In the genomic region with DNA sequence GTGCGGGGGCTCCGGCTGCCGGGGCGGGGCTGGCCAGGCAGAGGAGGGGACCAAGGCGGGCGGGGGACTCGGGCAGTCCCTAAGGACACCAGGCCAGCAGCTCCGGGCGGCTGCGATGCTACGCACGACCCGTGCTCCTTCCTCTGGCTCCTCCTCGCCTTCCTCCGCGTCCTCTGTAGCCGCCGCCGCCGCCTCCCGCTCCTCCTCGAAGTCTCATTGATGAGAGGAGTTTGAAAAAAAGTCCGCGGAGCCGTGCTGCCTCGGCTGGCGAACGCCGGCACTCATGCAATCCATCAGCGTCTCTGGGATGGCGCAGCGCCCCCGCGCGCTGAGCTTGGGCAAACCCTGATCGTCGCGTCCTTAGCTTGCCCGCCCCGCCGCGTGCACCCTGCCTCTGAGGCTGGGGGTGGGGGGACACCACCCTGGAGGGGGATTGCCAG, we compare ENCODE assay signal across 8 mouse cellular contexts. TPM values are rescaled to one million over a fixed set of nuclear protein-coding genes. Genes with fewer than 3 reads are reported as not detected.
A peak's percentile ranks its signal among the peaks of the same experiment; 100 is the strongest.
DNase-seq lines count a peak whose midpoint lies in the region; ATAC-seq and TF ChIP-seq lines count a peak whose summit lies in the region.

Gene Gli2, minus strand, starts transcription at position 218 of the 440 bp plus-strand sequence.

- ATAC-seq in liver, postnatal 0 days, result peak; percentile 72

- peak within 1 kb of the TSS; percentile 42 for H3K4me3 ChIP-seq in cerebellum, adult 2 months (replicated peaks; ENCODE audit: insufficient read depth, low read depth, low read length)
- peak within 1 kb of the TSS; percentile 57 for H3K4me3 ChIP-seq in layer of hippocampus, adult 2 months
- peak within 1 kb of the TSS; percentile 46 for H3K4me3 ChIP-seq in liver, postnatal 0 days (ENCODE audit: low read depth, low read length)
- peak within 1 kb of the TSS; percentile 47 for H3K4me3 ChIP-seq in olfactory bulb, adult 2 months (ENCODE audit: insufficient read depth, low read depth, low read length)

- peak within 1 kb of the TSS; percentile 34; the same call in 1 of the 2 replicates for H3K9ac ChIP-seq in liver, postnatal 0 days (replicated peaks)

- no peaks in the 10 kb centered on the region for H3K9me3 ChIP-seq in liver, postnatal 0 days (ENCODE audit: low read length)

- no peaks in the 10 kb centered on the region for H3K36me3 ChIP-seq in liver, postnatal 0 days (replicated peaks; ENCODE audit: insufficient read depth, low read length)

- TF ChIP-seq CTCF in cerebellum, adult 2 months (IDR thresholded peaks at IDR 0.05; ENCODE audit: borderline replicate concordance, insufficient read depth, low read depth, low read length), result peak; percentile 57; the same call in 1 of the 2 replicates
- TF ChIP-seq CTCF in layer of hippocampus, adult 2 months (conservative IDR thresholded peaks at IDR 0.05), result peak; percentile 85
- TF ChIP-seq CTCF in liver, postnatal 0 days (IDR thresholded peaks at IDR 0.05; ENCODE audit: low read depth), result peak; percentile 72
- peak; percentile 67 for TF ChIP-seq CTCF in olfactory bulb, adult 2 months (IDR thresholded peaks at IDR 0.05; ENCODE audit: insufficient read depth, low read depth, low read length)

- H3K4me2 ChIP-seq in liver, postnatal 0 days (ENCODE audit: low read depth, low read length), result peak within 1 kb of the TSS; percentile 74

- intact Hi-C loops in heart, postnatal 36 days (cut with DNase I), result loop anchor here (5.0 kb wide), 2 partner anchors 71 to 116 kb away; no protein-coding TSS in a partner anchor

- no peak for TF ChIP-seq EP300 in liver, postnatal 0 days (IDR thresholded peaks at IDR 0.05; ENCODE audit: low read depth)

- TF ChIP-seq POLR2A in cerebellum, adult 2 months (IDR thresholded peaks at IDR 0.05; ENCODE audit: borderline replicate concordance, insufficient read depth, low read length), result no peak
- TF ChIP-seq POLR2A in olfactory bulb, adult 2 months (IDR thresholded peaks at IDR 0.05; ENCODE audit: insufficient read depth, low read depth, low read length), result no peak

- H3K27me3 ChIP-seq in cerebellum, adult 2 months (ENCODE audit: control insufficient read depth, insufficient read depth, low read length), result peaks cover 5% of the 10 kb centered on the region; the same call in 1 of the 2 replicates
- H3K27me3 ChIP-seq in liver, postnatal 0 days (ENCODE audit: insufficient read depth, low read length), result peaks cover 69% of the 10 kb centered on the region

- DNase-seq in ES-CJ7 (ENCODE audit: low read depth, low spot score), result peak; percentile 95
- peak; percentile 68 to 75 for DNase-seq in cerebellum, adult 2 months
- DNase-seq in forelimb bud, embryonic 11.5 days (ENCODE audit: low read depth, low spot score), result peak; percentile 94
- DNase-seq in heart, postnatal 36 days, result peak; percentile 78 to 83
- DNase-seq in layer of hippocampus, adult 2 months (ENCODE audit: low spot score in 2 of 2), result peak; percentile 87 to 89
- DNase-seq in liver, postnatal 0 days, result peak; percentile 71
- peak; percentile 59 for DNase-seq in thymus, postnatal 25 days

- H3K4me1 ChIP-seq in cerebellum, adult 2 months (ENCODE audit: control insufficient read depth, insufficient read depth, low read length), result peaks cover 8% of the 10 kb centered on the region; the same call in 1 of the 2 replicates
- peaks cover 8% of the 10 kb centered on the region for H3K4me1 ChIP-seq in liver, postnatal 0 days (ENCODE audit: insufficient read depth)
- H3K4me1 ChIP-seq in olfactory bulb, adult 2 months (ENCODE audit: control insufficient read depth, insufficient read depth, low read length), result peaks cover 25% of the 10 kb centered on the region

- H3K27ac ChIP-seq in cerebellum, adult 2 months (ENCODE audit: insufficient read depth, low read length), result peak within 1 kb of the TSS; percentile 28; the same call in 1 of the 2 replicates
- H3K27ac ChIP-seq in layer of hippocampus, adult 2 months, result peak within 1 kb of the TSS; percentile 78
- no peak within 1 kb of the TSS for H3K27ac ChIP-seq in liver, postnatal 0 days (ENCODE audit: low read depth)
- H3K27ac ChIP-seq in olfactory bulb, adult 2 months (ENCODE audit: insufficient read depth, low read depth, low read length), result no peak within 1 kb of the TSS

- WGBS in cerebellum, adult 2 months, result under 1% methylated on average over 41 of the region's 42 CpGs
- WGBS in liver, postnatal 0 days (ENCODE audit: insufficient replicate concordance), result under 1% methylated on average over 39 of the region's 42 CpGs
- WGBS in olfactory bulb, adult 2 months, result under 1% methylated on average over 42 of the region's 42 CpGs

RNA-seq across cellular contexts. Expression of gene Gli2, which starts in this region (rescaled TPM):
- polyA plus RNA-seq in cerebellum, adult 2 months (2012; rRNA removed), result 2.4 and 2.7 TPM in 2 replicates
- total RNA-seq in heart, postnatal 36 days (2021), result 1 to 10 TPM; 1.0 to 2.0 TPM
- total RNA-seq in layer of hippocampus, adult 2 months (2021), result 1 to 10 TPM; 4.6 to 4.8 TPM
- 0.27 and 0.28 TPM in 2 replicates for polyA plus RNA-seq in liver, postnatal 0 days (2015; fragmentation: Nextera tagmentation; extraction: Ambion mirVana)
- not detected in 2 replicates for polyA plus RNA-seq in olfactory bulb, adult 2 months (2012; ENCODE audit: insufficient read depth, insufficient read length, low replicate concordance, missing spikeins)

Comparison
In these comparisons a context has a peak if more than half of its experiments do, and no peak if none do; other contexts are left out.
1. Peak in DNase-seq, ATAC-seq, H3K4me3 ChIP-seq, H3K9ac ChIP-seq and H3K4me2 ChIP-seq in liver, postnatal 0 days; RNA of the gene not detected or under 1 TPM.
2. H3K27ac ChIP-seq: peak in cerebellum, adult 2 months (single experiment) and layer of hippocampus, adult 2 months (single experiment); none in liver, postnatal 0 days (single experiment) and olfactory bulb, adult 2 months (single experiment).
3. Peak in every context shown above with its lines, with median percentiles within 50 percentile points of each other: DNase-seq, H3K4me3 ChIP-seq and CTCF ChIP-seq.